28 mouse cellular contexts compared by ENCODE assay signal in genomic region chr4:126091873-126092272, GRCm38 (mm10). TPM values are rescaled to one million over a fixed set of nuclear protein-coding genes. Genes with fewer than 3 reads are reported as not detected.
"Had no signal": no experiment of that assay in that cellular context is flagged by ENCODE, and none has a peak within 500 bp of the region (broad histone marks: within the 10 kb centered on the region; RNA-seq: fewer than 3 reads in every experiment).

No protein-coding gene starts in this region.

- H3K9ac ChIP-seq: embryonic facial prominence, embryonic 12.5 days; embryonic facial prominence, embryonic 13.5 days; embryonic facial prominence, embryonic 15.5 days; forebrain, embryonic 12.5 days; forebrain, embryonic 13.5 days; forebrain, embryonic 15.5 days had no signal

- DNase-seq: cerebellum, adult 2 months; cerebellum, adult 8-10 months; cerebellum, adult 9-10 months; cerebellum, adult 9-11 months; cerebellum, postnatal 10 days; cerebellum, postnatal 14 days; cerebellum, postnatal 25 days; cerebellum, postnatal 36 days; embryo, embryonic 11 days; forebrain, postnatal 0 days; gastrocnemius, adult 2 months; gastrocnemius, postnatal 10 days; gastrocnemius, postnatal 14 days; gastrocnemius, postnatal 25 days; gastrocnemius, postnatal 36 days; heart, adult 11 months; heart, adult 18-20 months had no signal

- ATAC-seq: forebrain, embryonic 13.5 days; forebrain, embryonic 14.5 days; forebrain, embryonic 15.5 days; forebrain, embryonic 16.5 days; forebrain, postnatal 0 days had no signal

- H3K4me1 ChIP-seq: embryonic facial prominence, embryonic 12.5 days; embryonic facial prominence, embryonic 13.5 days had no signal

- H3K9me3 ChIP-seq: embryonic facial prominence, embryonic 10.5 days; embryonic facial prominence, embryonic 12.5 days; embryonic facial prominence, embryonic 13.5 days; embryonic facial prominence, embryonic 15.5 days; forebrain, embryonic 10.5 days; forebrain, embryonic 12.5 days; forebrain, embryonic 13.5 days; forebrain, embryonic 15.5 days had no signal

- H3K4me3 ChIP-seq: embryonic facial prominence, embryonic 10.5 days; embryonic facial prominence, embryonic 12.5 days; embryonic facial prominence, embryonic 13.5 days; embryonic facial prominence, embryonic 15.5 days; erythroblast, embryonic 14.5 days; forebrain, embryonic 10.5 days; forebrain, embryonic 12.5 days; forebrain, embryonic 13.5 days; forebrain, embryonic 15.5 days; gastrocnemius, adult 2 months had no signal

- H3K36me3 ChIP-seq: embryonic facial prominence, embryonic 10.5 days; embryonic facial prominence, embryonic 12.5 days; embryonic facial prominence, embryonic 13.5 days; embryonic facial prominence, embryonic 15.5 days; forebrain, embryonic 15.5 days had no signal

- H3K27me3 ChIP-seq: embryonic facial prominence, embryonic 12.5 days; embryonic facial prominence, embryonic 13.5 days; embryonic facial prominence, embryonic 15.5 days; forebrain, embryonic 12.5 days; forebrain, embryonic 13.5 days; forebrain, embryonic 15.5 days had no signal

- H3K4me2 ChIP-seq: embryonic facial prominence, embryonic 12.5 days; embryonic facial prominence, embryonic 13.5 days; embryonic facial prominence, embryonic 15.5 days; forebrain, embryonic 12.5 days; forebrain, embryonic 13.5 days; forebrain, embryonic 15.5 days had no signal

- H3K27ac ChIP-seq: embryonic facial prominence, embryonic 10.5 days; embryonic facial prominence, embryonic 12.5 days; embryonic facial prominence, embryonic 13.5 days; embryonic facial prominence, embryonic 15.5 days; forebrain, embryonic 10.5 days; forebrain, embryonic 12.5 days; forebrain, embryonic 13.5 days; forebrain, embryonic 15.5 days; gastrocnemius, adult 2 months had no signal

RNA-seq across cellular contexts. Expression of gene Oscp1, which starts 33.5 kb away (rescaled TPM):
- polyA plus RNA-seq: erythroblast, embryonic 14.5 days had no signal
